Mouse (Mus musculus): ENCODE measurements around the gene Aspscr1.
"Not testable (repeated sequence)": the region's sequence is repeated elsewhere in the genome, so short reads cannot be mapped to it uniquely, and the experiment has no call there.

Aspscr1 gene

DNA sequence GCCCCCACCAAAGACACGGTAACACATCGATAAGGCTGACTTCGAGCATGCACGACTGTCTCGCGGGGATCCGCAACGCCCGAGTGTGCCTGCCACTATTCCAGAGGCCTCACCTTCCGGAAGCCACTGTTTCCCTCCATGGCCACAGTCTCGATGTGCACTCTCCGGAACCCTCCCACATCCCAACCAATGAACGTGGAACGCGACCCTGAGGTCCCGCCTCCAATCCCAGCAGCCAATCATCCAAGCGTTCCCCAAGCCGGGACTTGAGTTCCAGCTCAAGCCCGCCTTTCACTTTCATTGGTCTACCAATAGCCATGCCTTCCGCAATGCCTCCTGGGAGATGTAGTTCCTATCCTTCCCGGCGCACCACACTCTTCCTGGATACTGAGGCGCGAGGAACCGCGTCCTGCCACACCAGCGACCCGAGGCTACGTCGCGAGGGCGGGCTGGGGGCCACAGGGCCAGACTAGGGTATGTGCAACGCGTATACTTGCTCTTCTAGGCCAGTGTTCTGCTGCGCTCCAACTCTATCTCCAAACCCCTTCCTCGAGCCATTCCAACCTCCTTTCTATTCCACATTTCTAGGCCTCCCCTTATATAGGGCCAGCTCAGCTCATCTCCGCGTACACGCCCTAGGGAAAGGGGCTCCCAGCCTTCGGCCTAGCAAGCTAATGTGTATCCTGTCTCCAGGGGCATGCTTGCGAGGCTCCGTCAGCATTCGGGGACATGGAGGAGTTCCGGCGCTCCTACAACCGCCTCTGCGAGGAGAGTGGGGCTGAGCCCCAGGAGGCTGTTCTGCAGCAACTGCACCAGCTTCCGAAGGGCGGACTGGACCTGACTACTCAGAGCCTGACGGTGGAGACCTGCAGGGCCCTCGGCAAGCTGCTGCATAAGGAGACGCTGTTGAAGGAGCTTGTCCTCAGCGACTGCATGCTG, 41.1 kb downstream of the Aspscr1 start, which contains the start of the genes Cenpx and Lrrc45:
Gene Cenpx (minus strand): TSS at position 159 of the 939 bp plus-strand sequence.
Gene Lrrc45 (plus strand): TSS at position 346 of the 939 bp plus-strand sequence.
- peak; percentile 97 for DNase-seq (ENCODE audit: low spot score in 2 of 2)

DNA sequence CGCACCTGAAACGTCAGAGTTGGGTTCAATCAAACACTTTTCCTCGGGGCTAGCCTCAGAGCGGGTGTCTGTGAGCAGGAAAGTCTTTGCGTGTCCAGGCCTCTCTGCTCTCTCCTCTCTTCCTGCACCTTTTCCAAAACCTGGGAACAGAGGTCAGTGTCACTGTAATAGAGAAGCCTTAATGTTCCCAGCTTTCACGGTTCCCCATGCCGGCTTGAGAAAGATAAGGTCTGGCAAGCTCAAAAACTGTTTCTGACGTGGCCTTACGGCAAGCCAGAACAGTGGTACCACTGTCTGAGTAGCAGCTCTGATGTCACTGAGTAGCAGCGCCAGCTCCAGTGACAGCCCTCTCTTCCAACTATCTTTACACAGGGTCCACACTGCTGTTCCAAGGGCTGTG, 41.8 kb downstream of the Aspscr1 start:
- no peak for DNase-seq (ENCODE audit: low spot score in 2 of 2)

DNA sequence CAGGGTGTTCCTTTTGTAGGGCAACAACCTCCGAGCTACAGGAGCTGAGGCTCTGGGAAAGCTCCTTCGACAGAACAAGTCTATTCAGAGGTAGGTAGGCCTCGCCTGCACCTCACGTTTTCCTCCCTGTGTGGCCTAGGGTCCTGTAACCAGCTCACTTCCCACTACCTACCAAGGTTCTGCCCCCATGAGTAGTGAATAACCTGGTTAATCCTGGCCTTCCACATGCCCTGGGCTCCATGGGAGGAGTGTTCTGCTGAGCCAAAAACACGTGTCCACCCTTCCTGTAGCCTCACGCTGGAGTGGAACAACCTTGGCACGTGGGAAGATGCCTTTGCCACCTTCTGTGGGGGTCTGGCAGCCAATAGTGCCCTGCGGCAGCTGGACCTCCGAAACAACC, 42.4 kb downstream of the Aspscr1 start:
- DNase-seq (ENCODE audit: low spot score in 2 of 2), result peak in 1 of 2 experiments; percentile 11

DNA sequence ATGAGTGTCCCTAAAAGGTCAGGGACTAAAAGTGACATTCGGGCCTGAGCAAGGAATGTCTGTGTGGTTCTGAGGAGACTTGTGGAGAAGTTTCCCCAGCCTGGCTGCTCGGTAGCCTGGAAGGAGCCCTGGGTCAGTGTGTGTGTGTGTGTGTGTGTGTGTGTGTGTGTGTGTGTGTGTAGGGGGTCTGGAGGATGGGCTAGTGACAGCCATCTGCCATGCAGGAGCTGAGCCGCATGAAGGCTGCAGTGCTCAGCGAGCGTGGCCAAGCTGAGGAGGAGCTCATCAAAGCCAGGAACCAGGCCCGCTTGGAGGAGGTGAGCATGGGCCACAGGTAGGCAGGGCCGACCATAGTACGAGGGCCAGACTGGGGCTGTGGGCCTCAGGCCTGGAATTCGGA, 46.5 kb downstream of the Aspscr1 start:
- peak; percentile 5 to 8 for DNase-seq (ENCODE audit: low spot score in 2 of 2)

DNA sequence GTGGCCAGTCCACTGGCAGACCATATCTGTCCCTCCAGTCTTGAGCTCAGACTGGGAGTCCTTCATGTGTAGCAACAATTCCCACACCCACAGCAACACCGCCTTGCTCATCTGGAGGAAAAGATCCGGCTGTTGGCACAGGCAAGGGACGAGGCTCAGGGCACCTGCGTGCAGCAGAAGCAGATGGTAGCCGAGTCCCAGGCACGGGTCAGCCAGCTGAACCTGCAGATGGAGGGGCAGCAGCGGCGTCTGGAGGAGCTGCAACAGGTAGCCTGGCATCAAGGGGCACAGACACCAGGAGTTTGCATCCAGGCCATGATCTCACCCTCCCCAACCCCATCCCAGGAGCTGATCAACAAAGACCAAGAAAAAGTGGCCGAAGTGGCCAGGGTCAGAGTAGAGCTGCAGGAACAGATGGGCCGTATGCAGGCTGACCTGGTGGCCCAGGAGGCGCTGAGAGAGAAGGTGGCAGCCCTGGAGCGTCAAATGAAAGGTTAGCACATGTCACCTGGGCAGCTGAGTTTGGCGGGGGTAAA, 47.1 kb downstream of the Aspscr1 start:
- DNase-seq (ENCODE audit: low spot score in 2 of 2), result peak in 1 of 2 experiments; percentile 14

DNA sequence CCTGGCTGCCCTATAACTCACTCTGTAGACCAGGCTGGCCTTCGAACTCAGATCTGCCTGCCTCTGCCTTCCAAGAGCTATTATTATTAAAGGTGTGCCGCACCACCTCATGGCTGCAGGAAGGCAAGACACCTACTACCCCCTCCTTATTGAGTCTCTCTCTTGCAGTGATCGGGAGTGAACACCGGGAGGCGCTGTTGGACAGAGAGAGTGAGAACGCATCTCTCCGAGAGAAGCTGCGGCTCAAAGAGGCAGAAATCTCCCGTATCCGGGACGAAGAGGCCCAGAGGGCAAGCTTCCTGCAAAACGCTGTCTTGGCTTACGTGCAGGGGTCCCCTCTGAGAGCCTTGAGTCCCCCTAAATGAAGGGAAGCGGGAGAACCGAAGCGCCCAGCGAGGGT, 47.7 kb downstream of the Aspscr1 start:
- DNase-seq (ENCODE audit: low spot score in 2 of 2), result peak; percentile 73 to 86

DNA sequence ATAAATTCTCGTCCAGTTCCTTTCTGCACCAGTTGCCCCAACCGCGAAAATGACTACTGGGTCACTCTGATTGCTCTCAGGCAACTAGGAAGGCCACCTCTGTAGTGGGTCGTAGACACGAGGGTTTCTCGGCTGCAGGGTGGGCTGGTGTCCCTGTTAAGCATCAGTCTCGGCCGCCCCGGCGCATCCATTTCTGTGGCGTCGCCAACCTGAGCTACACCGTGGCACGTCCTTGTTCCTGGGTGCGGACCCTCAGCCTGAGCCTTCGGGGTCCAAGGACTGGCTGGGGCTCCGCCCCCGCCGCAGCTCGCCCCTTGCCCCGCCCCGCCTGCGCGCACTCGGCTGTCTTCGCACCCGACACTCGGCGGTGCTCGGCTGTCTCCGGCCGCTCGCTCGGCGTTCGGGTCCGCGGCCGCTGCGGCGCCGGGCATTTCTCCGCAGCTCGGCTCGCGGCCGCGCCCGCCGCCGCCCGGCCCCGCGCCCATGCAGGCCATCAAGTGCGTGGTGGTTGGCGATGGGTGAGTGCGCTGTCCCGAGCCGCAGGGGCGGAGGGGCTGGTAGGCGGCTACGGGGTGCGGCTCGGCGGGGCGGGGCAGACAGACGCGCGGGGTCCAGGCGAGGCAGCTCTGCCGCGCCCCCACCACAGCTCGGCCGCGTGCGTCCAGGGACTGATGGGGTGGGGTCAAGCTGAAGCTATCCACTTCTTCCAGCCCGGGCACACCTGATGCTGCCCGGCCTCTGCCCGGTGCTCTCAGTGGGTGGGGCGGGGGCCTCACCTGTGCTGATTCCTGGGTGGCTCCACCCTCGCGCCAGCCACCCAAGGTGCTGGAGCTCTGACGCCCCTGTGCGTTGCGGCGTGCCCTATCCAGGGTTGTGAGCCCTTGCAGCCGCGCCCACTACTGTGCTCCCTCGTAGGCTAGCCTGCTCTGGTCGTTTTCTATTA, 48.6 kb downstream of the Aspscr1 start, which contains the start of gene Rac3:
Gene Rac3 (plus strand): TSS at position 347 of the 943 bp plus-strand sequence.
- DNase-seq (ENCODE audit: low spot score in 2 of 2), result peak in 1 of 2 experiments; percentile 76

DNA sequence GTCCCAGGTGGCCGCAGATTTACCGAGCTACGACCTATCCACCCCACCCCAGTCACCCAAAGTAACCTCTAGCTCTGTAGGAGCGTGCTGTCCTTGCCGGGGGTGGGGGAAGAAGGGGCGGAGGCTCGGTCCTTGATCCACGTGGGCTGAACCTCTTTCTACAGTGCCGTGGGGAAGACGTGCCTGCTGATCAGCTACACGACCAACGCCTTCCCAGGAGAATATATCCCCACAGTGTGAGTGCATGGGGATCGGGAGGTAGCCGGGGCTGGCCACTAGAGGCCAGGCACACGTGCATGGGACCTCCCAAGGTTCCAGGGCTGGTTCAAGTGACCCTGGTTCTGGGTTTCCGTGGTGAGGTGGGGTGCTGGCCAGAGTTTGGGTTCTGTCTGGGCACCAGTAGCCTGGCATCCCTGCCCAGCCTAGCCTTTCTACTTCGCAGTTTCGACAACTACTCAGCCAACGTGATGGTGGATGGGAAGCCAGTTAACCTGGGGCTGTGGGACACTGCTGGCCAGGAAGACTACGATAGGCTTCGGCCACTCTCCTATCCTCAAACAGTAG, 49.4 kb downstream of the Aspscr1 start:
- DNase-seq (ENCODE audit: low spot score in 2 of 2), result no peak

DNA sequence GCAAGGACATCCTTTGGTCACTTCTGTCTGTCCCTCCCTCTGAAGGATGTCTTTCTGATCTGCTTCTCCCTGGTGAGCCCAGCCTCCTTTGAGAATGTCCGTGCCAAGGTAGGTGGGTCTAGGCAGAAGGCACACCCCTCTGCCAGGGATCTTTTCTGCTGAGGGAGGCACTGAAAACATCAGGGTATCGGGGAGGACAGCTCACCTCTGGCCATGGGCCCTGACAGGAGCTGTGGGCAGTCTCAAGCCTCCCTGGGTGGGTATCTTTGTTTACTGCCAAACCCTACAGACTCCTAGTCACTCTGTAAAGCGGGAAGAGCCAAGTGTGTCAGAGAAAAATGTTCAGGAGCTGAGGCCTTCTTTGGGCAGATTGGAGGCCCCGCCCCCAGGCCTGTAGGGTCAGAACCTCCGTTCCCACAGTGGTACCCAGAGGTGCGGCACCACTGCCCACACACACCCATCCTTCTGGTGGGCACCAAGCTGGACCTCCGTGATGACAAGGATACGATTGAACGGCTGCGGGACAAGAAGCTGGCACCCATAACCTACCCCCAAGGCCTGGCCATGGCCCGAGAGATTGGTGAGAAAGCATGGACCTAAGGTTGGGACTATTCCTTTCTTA, 50.1 kb downstream of the Aspscr1 start:
- peak in 1 of 2 experiments; percentile 8 for DNase-seq (ENCODE audit: low spot score in 2 of 2)

DNA sequence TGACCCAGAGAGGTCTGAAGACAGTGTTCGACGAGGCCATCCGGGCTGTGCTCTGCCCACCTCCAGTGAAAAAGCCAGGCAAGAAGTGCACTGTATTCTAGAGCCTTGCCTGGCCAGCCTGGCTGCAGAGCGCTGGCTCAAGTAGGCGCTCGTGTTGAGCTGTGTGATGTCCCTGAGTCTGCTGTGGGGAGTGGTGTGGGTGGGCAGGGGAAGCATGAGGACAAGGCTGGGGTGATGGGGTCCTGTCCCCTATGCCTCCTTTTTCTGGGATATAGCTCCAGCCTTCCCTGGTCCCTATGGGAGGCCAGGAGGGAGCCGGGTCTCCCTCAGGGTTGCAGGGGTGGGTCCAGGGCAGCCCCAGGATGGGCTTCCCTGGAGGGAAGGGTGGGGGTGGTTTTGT, 50.7 kb downstream of the Aspscr1 start:
- DNase-seq (ENCODE audit: low spot score in 2 of 2), result peak in 1 of 2 experiments; percentile 5

DNA sequence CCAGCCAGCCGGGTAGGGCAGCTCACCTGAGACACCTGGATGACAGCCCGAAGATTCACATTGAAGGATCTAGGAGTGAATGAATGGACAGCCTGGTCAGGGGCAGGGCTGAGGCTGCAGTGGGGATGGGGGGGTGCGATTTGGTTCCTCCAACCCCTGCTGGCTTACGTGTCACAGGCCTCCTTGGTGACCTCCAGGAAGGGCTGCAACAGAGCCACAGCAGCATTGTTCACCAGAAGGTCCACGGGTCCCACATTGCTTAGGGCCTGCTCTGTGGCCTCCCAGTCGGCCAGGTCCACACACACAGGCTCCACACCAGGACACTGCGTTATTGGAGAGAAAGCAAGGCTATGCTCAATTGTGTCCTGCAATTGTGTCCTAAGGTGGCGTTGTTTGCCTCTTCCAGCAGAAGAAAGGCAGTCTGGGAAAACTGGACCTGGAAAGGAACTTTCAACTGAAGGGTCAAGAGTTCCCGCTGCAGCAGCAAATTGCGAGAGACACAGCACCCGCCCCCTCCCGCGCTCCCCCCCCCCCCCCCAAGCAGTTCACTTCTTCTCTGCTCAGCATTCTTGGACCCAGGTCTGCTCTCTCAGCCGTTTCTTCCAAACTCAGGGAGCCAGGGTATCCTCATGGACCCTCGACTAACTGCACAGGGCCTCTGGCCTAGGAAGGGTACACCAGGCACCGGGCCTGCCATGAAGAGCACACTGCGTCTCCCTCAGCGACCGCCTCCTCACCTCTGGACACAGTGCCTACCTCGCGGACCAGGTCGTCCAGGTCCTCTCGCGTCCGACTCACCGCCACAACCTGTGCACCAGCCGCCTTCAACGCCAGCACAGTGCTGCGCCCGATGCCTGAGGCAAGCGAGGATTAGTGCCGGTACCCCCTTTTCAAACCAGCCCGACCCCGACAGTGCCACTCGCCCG, 53.7 kb downstream of the Aspscr1 start:
- DNase-seq (ENCODE audit: low spot score in 2 of 2), result no peak

DNA sequence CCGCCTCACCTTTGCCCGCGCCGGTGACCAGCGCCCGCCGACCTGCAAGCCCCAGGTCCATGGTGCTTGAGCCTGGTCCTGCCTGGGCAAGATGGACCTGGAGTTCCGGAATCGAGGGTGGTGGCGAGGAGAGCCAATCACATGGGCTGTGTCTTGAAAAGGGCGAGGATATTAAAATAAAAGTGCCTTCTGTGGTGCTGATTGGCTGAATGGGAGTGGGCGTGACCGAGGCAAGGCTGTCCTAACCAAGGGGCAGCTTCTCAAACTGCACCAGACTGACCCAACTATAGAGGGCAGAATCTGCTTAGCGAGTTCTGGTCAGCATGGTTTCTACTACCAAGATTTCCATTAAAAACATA, 54.4 kb downstream of the Aspscr1 start, which contains the start of gene Dcxr:
Gene Dcxr (minus strand): TSS at position 113 of the 359 bp plus-strand sequence.
- peak; percentile 70 to 72 for DNase-seq (ENCODE audit: low spot score in 2 of 2)

DNA sequence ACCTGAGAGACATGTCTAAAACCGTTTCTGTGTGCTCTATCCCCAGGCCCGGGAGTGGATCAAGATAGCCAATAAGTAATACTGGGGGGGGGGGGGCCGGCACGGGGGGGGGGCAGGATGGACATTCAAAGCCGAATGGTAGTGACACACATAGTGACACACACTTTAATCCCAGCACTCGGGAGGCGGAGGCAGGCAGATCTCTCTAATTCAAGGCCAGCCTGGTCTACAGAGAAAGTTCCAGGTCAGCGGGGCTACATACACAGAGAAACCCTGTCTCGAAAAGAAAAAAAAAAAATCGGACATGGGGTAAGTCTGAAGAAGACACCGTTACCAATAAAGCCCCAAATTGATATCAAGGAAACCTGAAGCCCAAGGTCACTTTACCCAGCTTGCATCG, 54.8 kb downstream of the Aspscr1 start:
- DNase-seq (ENCODE audit: low spot score in 2 of 2), result no peak

DNA sequence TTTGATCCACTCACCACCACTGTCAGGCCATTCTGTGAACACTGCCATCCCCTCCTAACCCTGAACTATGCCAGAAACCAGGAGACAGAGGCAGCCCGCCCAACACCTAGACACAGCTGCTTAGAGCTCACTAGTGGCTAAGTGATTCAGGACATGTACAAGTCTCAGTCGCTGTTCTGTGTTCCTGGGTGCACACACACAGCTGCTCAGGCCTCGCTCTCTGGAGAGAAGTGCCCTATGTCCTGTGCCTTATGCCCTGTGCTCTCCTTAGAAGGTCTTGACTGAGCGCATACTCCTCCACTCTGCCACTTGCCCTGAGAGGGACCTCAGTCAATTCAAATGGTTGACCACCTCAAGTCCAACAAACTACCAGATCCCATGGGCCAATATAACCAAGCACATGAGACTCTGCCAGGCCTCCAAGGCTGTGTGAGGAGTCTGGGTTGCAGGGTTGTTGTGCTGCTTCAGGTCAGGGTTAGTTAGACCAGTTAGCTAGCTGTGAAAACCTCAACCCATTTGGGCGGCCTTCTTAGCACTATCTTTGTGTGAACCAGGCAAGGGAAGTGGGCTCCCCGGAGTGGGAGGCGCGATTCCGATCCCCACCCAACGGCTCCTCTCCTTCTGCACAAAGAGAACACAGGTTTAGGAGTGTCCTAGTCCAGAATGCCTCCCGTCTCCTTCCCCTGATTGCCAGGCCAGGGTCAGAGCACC, 55.9 kb downstream of the Aspscr1 start:
- DNase-seq (ENCODE audit: low spot score in 2 of 2), result no peak

DNA sequence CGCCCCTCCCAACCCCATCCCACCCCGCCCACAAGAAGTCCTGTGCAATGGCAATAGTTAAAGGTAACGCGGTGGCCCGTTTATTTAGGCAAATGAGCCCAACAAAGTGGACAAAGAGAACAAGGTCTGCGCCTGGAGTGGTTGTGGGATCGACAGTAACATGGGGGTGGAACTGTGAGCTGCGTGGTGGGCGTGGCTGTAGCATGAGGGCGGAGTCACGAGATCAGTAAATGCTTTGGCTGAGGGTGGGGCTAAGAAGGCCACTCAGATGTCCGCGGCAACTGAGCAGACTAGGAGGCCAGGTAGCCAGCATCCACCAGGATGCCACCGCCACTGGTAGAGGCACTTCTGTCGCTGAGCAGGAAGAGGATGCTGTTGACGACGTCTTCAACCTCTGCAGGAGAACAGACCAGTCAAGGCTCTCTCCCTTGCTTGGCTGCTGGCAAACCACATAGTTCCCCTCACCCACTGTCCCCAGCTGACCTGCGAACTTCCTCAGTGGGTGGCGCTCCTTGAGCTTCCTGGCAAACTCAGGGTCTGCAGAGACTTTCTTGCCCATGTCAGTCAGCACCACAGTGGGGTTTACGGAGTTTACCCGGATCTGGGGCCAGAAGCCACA, 56.8 kb downstream of the Aspscr1 start:
- not testable (repeated sequence) for DNase-seq (ENCODE audit: low spot score in 2 of 2)

DNA sequence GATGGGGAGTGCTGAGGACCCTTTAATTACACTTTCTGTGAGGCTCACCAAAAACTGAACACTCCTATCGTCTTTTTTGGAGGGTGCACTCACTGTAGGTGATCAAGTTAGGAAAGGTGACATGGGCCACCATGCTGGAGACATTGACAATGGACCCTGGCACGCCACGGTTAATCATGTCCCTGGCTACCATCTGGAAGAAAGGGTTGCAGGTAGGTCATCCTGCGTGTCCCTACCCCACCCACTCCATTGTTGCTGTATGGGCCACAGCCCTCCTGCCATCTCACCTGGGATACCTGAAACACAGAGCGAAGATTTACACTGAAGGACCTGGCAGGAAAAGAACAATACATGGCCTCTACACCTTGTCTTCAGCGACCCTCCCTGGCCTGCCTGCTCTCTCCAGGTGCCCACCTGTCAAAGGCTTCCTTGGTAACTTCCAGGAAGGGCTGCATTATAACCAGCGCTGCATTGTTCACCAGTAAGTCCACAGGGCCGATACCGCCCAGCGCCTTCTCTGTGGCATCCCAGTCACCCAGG, 57.6 kb downstream of the Aspscr1 start:
- DNase-seq (ENCODE audit: low spot score in 2 of 2), result no peak

DNA sequence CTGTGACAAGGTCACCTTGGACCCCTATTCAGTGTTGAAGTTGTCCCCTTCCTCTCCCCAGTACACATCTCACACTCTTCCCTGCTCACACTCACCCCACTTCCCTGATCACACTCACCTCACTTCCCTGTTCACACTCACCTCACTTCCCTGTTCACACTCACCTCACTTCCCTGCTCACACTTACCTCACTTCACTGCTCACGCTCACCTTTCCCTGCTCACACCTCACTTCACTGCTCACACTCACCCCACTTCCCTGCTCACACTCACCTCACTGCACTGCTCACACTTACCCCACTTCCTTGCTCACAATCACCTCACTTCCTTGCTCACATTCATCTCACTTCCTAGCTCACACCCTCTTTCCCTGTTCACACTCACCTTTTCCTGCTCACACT, 58.6 kb downstream of the Aspscr1 start:
- DNase-seq (ENCODE audit: low spot score in 2 of 2), result no peak

All from frontal cortex, postnatal 10 days (tissue).